Mouse (Mus musculus): Measurements from ENCODE around the gene Frmd8. TPM values are rescaled to one million over a fixed set of nuclear protein-coding genes. Genes with fewer than 3 reads are reported as not detected.
"Not testable (repeated sequence)": the region's sequence is repeated elsewhere in the genome, so short reads cannot be mapped to it uniquely, and the experiment has no call there.

Frmd8 gene
- polyA plus RNA-seq, 1 experiment from 2014 or later, result 14.9 TPM

- Histone ChIP-seq H3K4me2 (replicated peaks; ENCODE audit: low read depth, low read length) (no peak overlapping the region), H3K9ac (ENCODE audit: low read depth, low read length) (no peak overlapping the region), H3K36me3 (ENCODE audit: control insufficient read depth, insufficient read depth, low read length) (no peaks in the 10 kb centered on the region), H3K27me3 (ENCODE audit: control insufficient read depth, insufficient read depth, low read length) (no peaks in the 10 kb centered on the region), H3K4me3 (ENCODE audit: low read depth, low read length) (no peak overlapping the region), H3K4me1 (replicated peaks; ENCODE audit: control insufficient read depth, insufficient read depth, low read length) (no peaks in the 10 kb centered on the region), H3K27ac (ENCODE audit: low read depth, low read length) (no peak overlapping the region), H3K9me3 (ENCODE audit: control insufficient read depth, low read length) (no peaks in the 10 kb centered on the region)
- DNase-seq (ENCODE audit: low spot score) (no peak), ATAC-seq (ENCODE audit: low FRiP score) (no peak)
- WGBS, result 52% methylated on average over 12 of the region's 12 CpGs
Observed at GRCm38 (mm10) chr19:5822174-5822833, 52.8 kb downstream of the Frmd8 start.

GRCm38 (mm10) chr19:5821847-5822173, 53.3 kb downstream of the Frmd8 start:
- no peak overlapping the region for H3K27ac ChIP-seq (ENCODE audit: low read depth, low read length)
- DNase-seq (ENCODE audit: low spot score) (no peak), ATAC-seq (ENCODE audit: low FRiP score) (no peak)
- H3K9me3 ChIP-seq (ENCODE audit: control insufficient read depth, low read length), result no peaks in the 10 kb centered on the region
- H3K4me2 ChIP-seq (replicated peaks; ENCODE audit: low read depth, low read length), result no peak overlapping the region
- no peak overlapping the region for H3K9ac ChIP-seq (ENCODE audit: low read depth, low read length)
- no peaks in the 10 kb centered on the region for H3K27me3 ChIP-seq (ENCODE audit: control insufficient read depth, insufficient read depth, low read length)
- no peak overlapping the region for H3K4me3 ChIP-seq (ENCODE audit: low read depth, low read length)
- no peaks in the 10 kb centered on the region for H3K36me3 ChIP-seq (ENCODE audit: control insufficient read depth, insufficient read depth, low read length)
- WGBS, result 81% methylated on average over 5 of the region's 5 CpGs
- H3K4me1 ChIP-seq (replicated peaks; ENCODE audit: control insufficient read depth, insufficient read depth, low read length), result no peaks in the 10 kb centered on the region

GRCm38 (mm10) chr19:5819549-5819948, 55.5 kb downstream of the Frmd8 start:
- ATAC-seq (ENCODE audit: low FRiP score), result no peak
- Histone ChIP-seq H3K36me3 (ENCODE audit: control insufficient read depth, insufficient read depth, low read length) (no peaks in the 10 kb centered on the region), H3K4me3 (ENCODE audit: low read depth, low read length) (no peak overlapping the region), H3K9ac (ENCODE audit: low read depth, low read length) (no peak overlapping the region), H3K4me2 (replicated peaks; ENCODE audit: low read depth, low read length) (no peak overlapping the region), H3K9me3 (ENCODE audit: control insufficient read depth, low read length) (no peaks in the 10 kb centered on the region), H3K27me3 (ENCODE audit: control insufficient read depth, insufficient read depth, low read length) (no peaks in the 10 kb centered on the region), H3K27ac (ENCODE audit: low read depth, low read length) (no peak overlapping the region; the same call in 1 of the 2 replicates), H3K4me1 (replicated peaks; ENCODE audit: control insufficient read depth, insufficient read depth, low read length) (no peaks in the 10 kb centered on the region)
- DNase-seq (ENCODE audit: low spot score), result no peak
- WGBS, result 53% methylated on average over 12 of the region's 12 CpGs

- H3K4me2 ChIP-seq (replicated peaks; ENCODE audit: low read depth, low read length), result no peak overlapping the region
- H3K4me1 ChIP-seq (replicated peaks; ENCODE audit: control insufficient read depth, insufficient read depth, low read length), result no peaks in the 10 kb centered on the region
- H3K4me3 ChIP-seq (ENCODE audit: low read depth, low read length), result no peak overlapping the region
- H3K9me3 ChIP-seq (ENCODE audit: control insufficient read depth, low read length), result no peaks in the 10 kb centered on the region
- 74% methylated on average over 6 of the region's 6 CpGs for WGBS
- H3K9ac ChIP-seq (ENCODE audit: low read depth, low read length), result no peak overlapping the region
- no peaks in the 10 kb centered on the region for H3K36me3 ChIP-seq (ENCODE audit: control insufficient read depth, insufficient read depth, low read length)
- H3K27me3 ChIP-seq (ENCODE audit: control insufficient read depth, insufficient read depth, low read length), result no peaks in the 10 kb centered on the region
- no peak overlapping the region for H3K27ac ChIP-seq (ENCODE audit: low read depth, low read length)
- DNase-seq (ENCODE audit: low spot score) (no peak), ATAC-seq (ENCODE audit: low FRiP score) (0 out of 2 replicates have a peak, but pooled peaks have one; percentile 2)
Observed at GRCm38 (mm10) chr19:5818590-5818977, 56.5 kb downstream of the Frmd8 start.

- Histone ChIP-seq H3K4me2 (replicated peaks; ENCODE audit: low read depth, low read length) (peak overlapping the region; percentile 22; the same call in 1 of the 2 replicates), H3K36me3 (ENCODE audit: control insufficient read depth, insufficient read depth, low read length) (no peaks in the 10 kb centered on the region), H3K27ac (ENCODE audit: low read depth, low read length) (peak overlapping the region; percentile 12; the same call in 1 of the 2 replicates), H3K4me3 (ENCODE audit: low read depth, low read length) (no peak overlapping the region), H3K4me1 (replicated peaks; ENCODE audit: control insufficient read depth, insufficient read depth, low read length) (no peaks in the 10 kb centered on the region), H3K27me3 (ENCODE audit: control insufficient read depth, insufficient read depth, low read length) (no peaks in the 10 kb centered on the region), H3K9ac (ENCODE audit: low read depth, low read length) (peak overlapping the region; percentile 50), H3K9me3 (ENCODE audit: control insufficient read depth, low read length) (no peaks in the 10 kb centered on the region)
- DNase-seq (ENCODE audit: low spot score) (peak; percentile 87), ATAC-seq (ENCODE audit: low FRiP score) (peak; percentile 64; the same call in 1 of the 2 replicates)
- WGBS, result 19% methylated on average over 21 of the region's 21 CpGs
Observed at GRCm38 (mm10) chr19:5817703-5818589, 57.1 kb downstream of the Frmd8 start.

GRCm38 (mm10) chr19:5815928-5816327, 59.1 kb downstream of the Frmd8 start:
- peaks cover 8% of the 10 kb centered on the region for H3K4me1 ChIP-seq (replicated peaks; ENCODE audit: control insufficient read depth, insufficient read depth, low read length)
- WGBS, result 75% methylated on average over 4 of the region's 4 CpGs
- ATAC-seq (ENCODE audit: low FRiP score) (no peak), DNase-seq (ENCODE audit: low spot score) (no peak)
- no peak overlapping the region for H3K4me3 ChIP-seq (ENCODE audit: low read depth, low read length)
- no peaks in the 10 kb centered on the region for H3K9me3 ChIP-seq (ENCODE audit: control insufficient read depth, low read length)
- H3K36me3 ChIP-seq (ENCODE audit: control insufficient read depth, insufficient read depth, low read length), result no peaks in the 10 kb centered on the region
- no peak overlapping the region for H3K4me2 ChIP-seq (replicated peaks; ENCODE audit: low read depth, low read length)
- no peaks in the 10 kb centered on the region for H3K27me3 ChIP-seq (ENCODE audit: control insufficient read depth, insufficient read depth, low read length)
- H3K27ac ChIP-seq (ENCODE audit: low read depth, low read length), result no peak overlapping the region
- no peak overlapping the region for H3K9ac ChIP-seq (ENCODE audit: low read depth, low read length)

- no peaks in the 10 kb centered on the region for H3K27me3 ChIP-seq (ENCODE audit: control insufficient read depth, insufficient read depth, low read length)
- H3K9ac ChIP-seq (ENCODE audit: low read depth, low read length), result no peak overlapping the region
- no peaks in the 10 kb centered on the region for H3K9me3 ChIP-seq (ENCODE audit: control insufficient read depth, low read length)
- no peak overlapping the region for H3K27ac ChIP-seq (ENCODE audit: low read depth, low read length)
- peaks cover 8% of the 10 kb centered on the region for H3K4me1 ChIP-seq (replicated peaks; ENCODE audit: control insufficient read depth, insufficient read depth, low read length)
- ATAC-seq (ENCODE audit: low FRiP score), result no peak
- 92% methylated on average over 7 of the region's 7 CpGs for WGBS
- DNase-seq (ENCODE audit: low spot score), result no peak
- no peak overlapping the region for H3K4me2 ChIP-seq (replicated peaks; ENCODE audit: low read depth, low read length)
- H3K4me3 ChIP-seq (ENCODE audit: low read depth, low read length), result no peak overlapping the region
- H3K36me3 ChIP-seq (ENCODE audit: control insufficient read depth, insufficient read depth, low read length), result no peaks in the 10 kb centered on the region
Observed at GRCm38 (mm10) chr19:5815010-5815409, 60.1 kb downstream of the Frmd8 start.

- H3K27me3 ChIP-seq (ENCODE audit: control insufficient read depth, insufficient read depth, low read length); DNase-seq (ENCODE audit: low spot score); H3K9ac ChIP-seq (ENCODE audit: low read depth, low read length); H3K4me2 ChIP-seq (replicated peaks; ENCODE audit: low read depth, low read length); H3K4me3 ChIP-seq (ENCODE audit: low read depth, low read length); H3K36me3 ChIP-seq (ENCODE audit: control insufficient read depth, insufficient read depth, low read length); H3K27ac ChIP-seq (ENCODE audit: low read depth, low read length); ATAC-seq (ENCODE audit: low FRiP score); H3K9me3 ChIP-seq (ENCODE audit: control insufficient read depth, low read length): not testable (repeated sequence)
- peaks cover 12% of the 10 kb centered on the region for H3K4me1 ChIP-seq (replicated peaks; ENCODE audit: control insufficient read depth, insufficient read depth, low read length)
- WGBS, result 38% methylated on average over 1 of the region's 1 CpGs
Observed at GRCm38 (mm10) chr19:5814048-5814447, 61.0 kb downstream of the Frmd8 start.
